Mouse (Mus musculus) spleen, adult 2 months (tissue): ENCODE data around the gene Prlh.

Source experiments
- CTCF ChIP-seq: fragments of 200-500 bp; IDR thresholded peaks from 2 replicates; pipeline ENCODE4 v1.5.1; 2011; ENCODE audit warnings: mild to moderate bottlenecking, inconsistent platforms; ENCODE audit not compliant: insufficient read depth, insufficient read length, insufficient replicate concordance; ENCODE audit errors: extremely low read depth
- POLR2A ChIP-seq: fragments of 200-500 bp; IDR thresholded peaks from 2 replicates; pipeline ENCODE4 v1.6.1; 2011; ENCODE audit warnings: low read depth, low read length, inconsistent platforms

- TF ChIP-seq POLR2A (no peak), CTCF (no peak)
Measured at GRCm38 (mm10) chr1:90998268-90998890, 45.5 kb downstream of the Prlh start, which contains the start of gene Lrrfip1.
